Mouse (Mus musculus) adipocyte (in vitro differentiated cells): Measurements from ENCODE around the gene Mroh8.

ENCODE experiments used
- DNase-seq: peaks from one replicate; pipeline ENCODE4 v3.0.0-alpha.2; 2016; ENCODE audit warnings: low spot score

The Mroh8 gene

GRCm38 (mm10) chr2:157279416-157279800 is at the start of gene Mroh8:
Mroh8 (minus strand) TSS chr2:157279549.
- DNase-seq = peak; percentile 50

GRCm38 (mm10) chr2:157328570-157328969 is 49.2 kb upstream of the Mroh8 start:
- no peak for DNase-seq

GRCm38 (mm10) chr2:157328106-157328505 is 48.8 kb upstream of the Mroh8 start:
- no peak for DNase-seq

GRCm38 (mm10) chr2:157325238-157325637 is 45.9 kb upstream of the Mroh8 start:
- DNase-seq = no peak

GRCm38 (mm10) chr2:157322029-157322766 is 42.8 kb upstream of the Mroh8 start:
- no peak for DNase-seq

GRCm38 (mm10) chr2:157320886-157321285 is 41.5 kb upstream of the Mroh8 start:
- DNase-seq = no peak

GRCm38 (mm10) chr2:157320135-157320534 is 40.8 kb upstream of the Mroh8 start:
- no peak for DNase-seq

GRCm38 (mm10) chr2:157317220-157317619 is 37.9 kb upstream of the Mroh8 start:
- no peak for DNase-seq

- no peak for DNase-seq
Measured at GRCm38 (mm10) chr2:157316358-157316933, 37.1 kb upstream of the Mroh8 start.

- no peak for DNase-seq
Measured at GRCm38 (mm10) chr2:157315486-157315885, 36.1 kb upstream of the Mroh8 start.

- DNase-seq = no peak
Measured at GRCm38 (mm10) chr2:157314310-157314709, 35.0 kb upstream of the Mroh8 start.

- DNase-seq = no peak
Measured at GRCm38 (mm10) chr2:157313718-157314117, 34.4 kb upstream of the Mroh8 start.

GRCm38 (mm10) chr2:157310963-157311637 is 31.8 kb upstream of the Mroh8 start:
- no peak for DNase-seq

- DNase-seq = no peak
Measured at GRCm38 (mm10) chr2:157309611-157310010, 30.3 kb upstream of the Mroh8 start.

GRCm38 (mm10) chr2:157308273-157308917 is 29.0 kb upstream of the Mroh8 start:
- no peak for DNase-seq

- DNase-seq = peak; percentile 26
Measured at GRCm38 (mm10) chr2:157307715-157308265, 28.4 kb upstream of the Mroh8 start.

GRCm38 (mm10) chr2:157306091-157307032 is 27.0 kb upstream of the Mroh8 start:
- DNase-seq = peak; percentile 28

GRCm38 (mm10) chr2:157303096-157303495 is 23.7 kb upstream of the Mroh8 start:
- DNase-seq = no peak

GRCm38 (mm10) chr2:157300051-157300450 is 20.7 kb upstream of the Mroh8 start:
- no peak for DNase-seq

- no peak for DNase-seq
Measured at GRCm38 (mm10) chr2:157296105-157296689, 16.8 kb upstream of the Mroh8 start.

GRCm38 (mm10) chr2:157292093-157292492 is 12.7 kb upstream of the Mroh8 start:
- peak; percentile 79 for DNase-seq
